Mouse (Mus musculus) heart, embryonic 15.5 days (tissue): ENCODE results near the gene Smim14. TPM values are rescaled to one million over a fixed set of nuclear protein-coding genes. Genes with fewer than 3 reads are reported as not detected.

Source experiments
- ATAC-seq: fragments of 200-750 bp; cut with Nextera tagmentation; replicated peaks from 2 replicates; pipeline ENCODE4 v1.8.0; 2017; ENCODE audit warnings: low read depth, moderate TSS enrichment; ENCODE audit not compliant: insufficient number of reproducible peaks, insufficient read depth, low FRiP score
- H3K27ac ChIP-seq: fragments of 300-500 bp; sonication (generic); 2 replicates; pipeline ENCODE4 v1.5.1; 2015; ENCODE audit warnings: mild to moderate bottlenecking, inconsistent platforms
- H3K27me3 ChIP-seq: fragments of 300-500 bp; sonication (generic); 2 replicates; pipeline ENCODE4 v1.6.1; 2015; ENCODE audit warnings: inconsistent platforms
- H3K36me3 ChIP-seq: fragments of 300-500 bp; sonication (generic); 2 replicates; pipeline ENCODE4 v1.6.1; 2015; ENCODE audit warnings: mild to moderate bottlenecking, inconsistent platforms
- H3K4me1 ChIP-seq: fragments of 300-500 bp; sonication (generic); replicated peaks from 2 replicates; pipeline ENCODE4 v1.6.1; 2015; ENCODE audit warnings: inconsistent platforms
- H3K4me2 ChIP-seq: fragments of 300-500 bp; sonication (generic); 2 replicates; pipeline ENCODE4 v1.6.1; 2015; ENCODE audit warnings: inconsistent platforms, mild to moderate bottlenecking, moderate library complexity
- H3K4me3 ChIP-seq: fragments of 300-500 bp; sonication (generic); 2 replicates; pipeline ENCODE4 v1.5.1; 2015; ENCODE audit warnings: mild to moderate bottlenecking, inconsistent platforms
- H3K9ac ChIP-seq: fragments of 300-500 bp; sonication (generic); 2 replicates; pipeline ENCODE4 v1.6.1; 2015; ENCODE audit warnings: mild to moderate bottlenecking, inconsistent platforms
- H3K9me3 ChIP-seq: fragments of 300-500 bp; sonication (generic); replicated peaks from 2 replicates; pipeline ENCODE4 v1.6.1; 2016; ENCODE audit warnings: inconsistent platforms
- WGBS: fragments of 180-500 bp; shearing (Covaris S2); methylation state at CpG from one replicate; pipeline ENCODE4 v1.1.7; 2015; ENCODE audit warnings: mixed read lengths; 5-methylcytosine and 5-hydroxymethylcytosine counted together
- polyA plus RNA-seq: library from polyadenylated mRNA; unstranded; fragments of >200 nt; fragmentation: Nextera tagmentation; extraction: Ambion mirVana; gene quantifications from 2 replicates; pipeline ENCODE4 v1.2.1, GENCODE M21; 2015

Smim14 gene
- polyA plus RNA-seq, 1 experiment from 2014 or later = 113 TPM

GRCm38 (mm10) chr5:65434471-65435362 is 102.3 kb downstream of the Smim14 start:
- H3K9me3 ChIP-seq = no peaks in the 10 kb centered on the region
- H3K4me1 ChIP-seq = peaks cover 14% of the 10 kb centered on the region; the same call in 1 of the 2 replicates
- ATAC-seq = no peak
- no peaks in the 10 kb centered on the region for H3K27me3 ChIP-seq
- H3K9ac ChIP-seq = peak overlapping the region; percentile 93
- H3K4me3 ChIP-seq = peak overlapping the region; percentile 93
- H3K36me3 ChIP-seq = no peaks in the 10 kb centered on the region
- WGBS = 5% methylated on average over 15 of the region's 15 CpGs
- H3K27ac ChIP-seq = peak overlapping the region; percentile 95
- H3K4me2 ChIP-seq = peak overlapping the region; percentile 75

GRCm38 (mm10) chr5:65429441-65429840 is 107.5 kb downstream of the Smim14 start:
- Histone ChIP-seq H3K36me3 (peaks cover 16% of the 10 kb centered on the region; the same call in 1 of the 2 replicates), H3K9me3 (no peaks in the 10 kb centered on the region), H3K27ac (no peak overlapping the region), H3K9ac (no peak overlapping the region), H3K4me2 (no peak overlapping the region), H3K4me1 (peaks cover 10% of the 10 kb centered on the region; the same call in 1 of the 2 replicates), H3K27me3 (no peaks in the 10 kb centered on the region), H3K4me3 (no peak overlapping the region)
- ATAC-seq = no peak
- 83% methylated on average over 5 of the region's 5 CpGs for WGBS

GRCm38 (mm10) chr5:65428321-65428720 is 108.7 kb downstream of the Smim14 start:
- no peak for ATAC-seq
- H3K9me3 ChIP-seq = no peaks in the 10 kb centered on the region
- 50% methylated on average over 4 of the region's 4 CpGs for WGBS
- H3K4me1 ChIP-seq = peaks cover 6% of the 10 kb centered on the region; the same call in 1 of the 2 replicates
- peaks cover 25% of the 10 kb centered on the region; the same call in 1 of the 2 replicates for H3K36me3 ChIP-seq
- no peak overlapping the region for H3K4me2 ChIP-seq
- no peak overlapping the region for H3K27ac ChIP-seq
- no peaks in the 10 kb centered on the region for H3K27me3 ChIP-seq
- H3K9ac ChIP-seq = no peak overlapping the region
- no peak overlapping the region for H3K4me3 ChIP-seq

- Histone ChIP-seq H3K27ac (no peak overlapping the region), H3K36me3 (peaks cover 55% of the 10 kb centered on the region), H3K9me3 (no peaks in the 10 kb centered on the region), H3K9ac (no peak overlapping the region), H3K4me2 (no peak overlapping the region), H3K4me1 (no peaks in the 10 kb centered on the region), H3K27me3 (no peaks in the 10 kb centered on the region), H3K4me3 (no peak overlapping the region)
- WGBS = 88% methylated on average over 5 of the region's 5 CpGs
- ATAC-seq = no peak
These were observed 111.7 kb downstream of the Smim14 start for GRCm38 (mm10) chr5:65425251-65425650.

GRCm38 (mm10) chr5:65424215-65424614 is 112.8 kb downstream of the Smim14 start:
- Histone ChIP-seq H3K27me3 (no peaks in the 10 kb centered on the region), H3K4me2 (no peak overlapping the region), H3K9ac (no peak overlapping the region), H3K27ac (no peak overlapping the region), H3K36me3 (peaks cover 65% of the 10 kb centered on the region), H3K4me3 (no peak overlapping the region), H3K4me1 (no peaks in the 10 kb centered on the region), H3K9me3 (no peaks in the 10 kb centered on the region)
- 87% methylated on average over 6 of the region's 6 CpGs for WGBS
- ATAC-seq = no peak

- H3K27me3 ChIP-seq = no peaks in the 10 kb centered on the region
- H3K9ac ChIP-seq = no peak overlapping the region
- no peaks in the 10 kb centered on the region for H3K9me3 ChIP-seq
- no peak overlapping the region for H3K4me3 ChIP-seq
- 86% methylated on average over 8 of the region's 8 CpGs for WGBS
- ATAC-seq = no peak
- no peak overlapping the region for H3K4me2 ChIP-seq
- H3K27ac ChIP-seq = no peak overlapping the region
- peaks cover 69% of the 10 kb centered on the region for H3K36me3 ChIP-seq
- no peaks in the 10 kb centered on the region for H3K4me1 ChIP-seq
These were observed 114.2 kb downstream of the Smim14 start for GRCm38 (mm10) chr5:65422803-65423202.

- Histone ChIP-seq H3K4me3 (no peak overlapping the region), H3K4me1 (peaks cover 13% of the 10 kb centered on the region), H3K9me3 (no peaks in the 10 kb centered on the region), H3K27me3 (no peaks in the 10 kb centered on the region), H3K27ac (no peak overlapping the region), H3K9ac (no peak overlapping the region), H3K36me3 (peaks cover 64% of the 10 kb centered on the region), H3K4me2 (no peak overlapping the region)
- ATAC-seq = no peak
- WGBS = 75% methylated on average over 6 of the region's 6 CpGs
These were observed 116.2 kb downstream of the Smim14 start for GRCm38 (mm10) chr5:65420822-65421221.

GRCm38 (mm10) chr5:65419136-65419535 is 117.8 kb downstream of the Smim14 start:
- Histone ChIP-seq H3K27me3 (no peaks in the 10 kb centered on the region), H3K9me3 (no peaks in the 10 kb centered on the region), H3K27ac (no peak overlapping the region), H3K36me3 (peaks cover 60% of the 10 kb centered on the region), H3K4me1 (peaks cover 27% of the 10 kb centered on the region), H3K9ac (no peak overlapping the region), H3K4me3 (no peak overlapping the region), H3K4me2 (no peak overlapping the region)
- no peak for ATAC-seq
- 78% methylated on average over 10 of the region's 10 CpGs for WGBS

GRCm38 (mm10) chr5:65415653-65416458 is 121.1 kb downstream of the Smim14 start:
- Histone ChIP-seq H3K27ac (peak overlapping the region; percentile 91), H3K9ac (0 out of 2 replicates have a peak overlapping the region, but pooled peaks have one; percentile 10), H3K9me3 (no peaks in the 10 kb centered on the region), H3K27me3 (no peaks in the 10 kb centered on the region), H3K4me1 (peaks cover 29% of the 10 kb centered on the region), H3K4me2 (peak overlapping the region; percentile 45), H3K36me3 (peaks cover 40% of the 10 kb centered on the region), H3K4me3 (no peak overlapping the region; the same call in 1 of the 2 replicates)
- WGBS = 17% methylated on average over 26 of the region's 26 CpGs
- peak; percentile 87 for ATAC-seq

- no peak for ATAC-seq
- H3K4me1 ChIP-seq = no peaks in the 10 kb centered on the region
- no peaks in the 10 kb centered on the region for H3K9me3 ChIP-seq
- H3K4me3 ChIP-seq = no peak overlapping the region
- 62% methylated on average over 12 of the region's 12 CpGs for WGBS
- peaks cover 68% of the 10 kb centered on the region for H3K36me3 ChIP-seq
- no peaks in the 10 kb centered on the region for H3K27me3 ChIP-seq
- no peak overlapping the region for H3K9ac ChIP-seq
- no peak overlapping the region for H3K4me2 ChIP-seq
- H3K27ac ChIP-seq = no peak overlapping the region
These were observed 129.0 kb downstream of the Smim14 start for GRCm38 (mm10) chr5:65407989-65408388.

GRCm38 (mm10) chr5:65401251-65401994 is 135.6 kb downstream of the Smim14 start:
- no peaks in the 10 kb centered on the region for H3K27me3 ChIP-seq
- WGBS = 27% methylated on average over 2 of the region's 2 CpGs
- peaks cover 74% of the 10 kb centered on the region for H3K36me3 ChIP-seq
- no peak overlapping the region for H3K27ac ChIP-seq
- no peak overlapping the region for H3K4me3 ChIP-seq
- H3K4me2 ChIP-seq = no peak overlapping the region
- no peaks in the 10 kb centered on the region for H3K4me1 ChIP-seq
- H3K9me3 ChIP-seq = no peaks in the 10 kb centered on the region
- no peak overlapping the region for H3K9ac ChIP-seq
- ATAC-seq = peak; percentile 53; the same call in 1 of the 2 replicates
